Mouse (Mus musculus) retina, embryonic 14.5 days (tissue): ENCODE results near the gene Kif16b.

Source experiments
- DNase-seq: peaks from one replicate; pipeline ENCODE4 v3.0.0-alpha.2; 2015; ENCODE audit warnings: low spot score

Gene Kif16b

DNA sequence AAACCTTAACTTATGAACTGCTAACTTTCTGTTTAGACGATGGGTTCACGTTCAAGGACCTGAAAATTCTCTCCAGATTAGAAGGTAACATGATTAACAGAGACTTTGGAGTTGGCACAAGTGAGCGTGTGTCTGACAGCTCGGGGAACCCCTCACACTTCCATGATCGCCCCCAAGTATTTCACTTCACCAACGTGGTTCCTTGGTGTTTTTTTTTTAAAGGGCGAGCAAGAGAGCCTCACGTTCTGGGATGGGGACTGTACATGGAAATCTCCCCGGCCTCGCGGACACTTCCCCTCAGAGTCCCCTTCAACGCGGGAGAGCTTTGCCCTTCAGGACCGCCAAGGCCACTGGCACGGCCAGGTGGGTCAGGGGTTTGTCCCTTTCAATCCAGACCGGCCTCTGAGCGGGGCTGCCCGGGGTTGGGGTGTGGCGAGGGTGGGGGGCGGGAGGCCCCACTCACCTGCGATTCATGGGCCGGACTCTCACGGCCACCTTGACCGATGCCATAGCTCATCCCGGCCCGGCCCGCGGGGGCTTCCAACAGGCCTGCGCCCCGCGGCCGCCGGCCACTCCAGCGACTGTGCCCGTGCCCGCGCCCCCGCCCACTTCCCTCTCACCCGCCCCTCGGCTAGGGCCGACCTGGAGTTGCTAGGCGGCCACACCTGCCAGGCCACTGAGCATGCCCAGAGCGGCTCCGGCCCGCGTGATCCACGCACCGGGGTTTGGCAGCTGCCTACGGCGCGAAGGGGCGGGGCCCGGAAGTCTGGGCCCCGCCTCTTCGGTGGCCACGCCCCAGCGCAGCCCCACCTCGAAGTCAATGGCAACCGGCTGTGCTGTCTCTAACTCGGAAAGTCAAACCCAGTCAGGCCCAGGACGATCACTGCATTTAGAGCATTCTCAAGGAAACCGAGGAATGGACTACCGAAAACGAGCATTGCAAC, at the start of gene Kif16b:
TSS of gene Kif16b (minus strand) at position 670 of the 944 bp plus-strand sequence.
- peak; percentile 90 for DNase-seq

DNA sequence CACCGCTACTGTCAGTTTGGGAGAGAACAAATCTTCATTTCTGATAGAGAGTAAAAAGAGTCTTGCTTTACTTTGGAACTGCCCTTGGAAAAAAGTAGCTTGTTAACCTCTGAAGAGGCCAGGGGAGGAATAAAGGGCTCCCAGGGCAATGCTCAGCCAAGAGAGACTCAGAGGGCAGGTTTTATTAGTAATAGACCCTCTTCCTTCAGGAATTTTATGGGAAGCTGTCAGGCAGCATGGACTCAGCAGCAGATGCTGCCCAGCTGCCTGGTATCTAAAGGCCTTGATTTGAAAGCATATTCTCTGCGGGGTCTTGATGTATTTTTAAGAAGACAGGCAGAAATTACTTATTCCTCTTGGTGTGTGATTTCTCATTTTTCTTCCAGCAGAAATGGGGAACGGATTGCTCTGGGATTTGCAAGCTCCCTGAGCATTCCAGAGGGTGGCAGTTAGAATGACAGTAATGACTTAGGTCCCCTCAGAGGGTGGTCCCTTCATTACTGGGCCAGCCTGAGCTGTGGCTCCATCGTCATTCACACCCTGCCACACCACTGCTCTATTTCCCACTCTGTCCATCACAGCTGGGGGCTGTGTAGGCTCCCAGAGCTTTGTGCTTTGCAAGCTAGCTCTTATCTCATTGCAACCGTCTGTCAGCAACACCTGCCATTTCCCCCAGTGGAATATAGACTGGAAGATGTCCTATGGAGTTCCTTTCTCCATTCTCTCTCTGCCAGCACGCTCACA, 39.7 kb upstream of the Kif16b start:
- peak; percentile 50 for DNase-seq

- DNase-seq = no peak
Measured at GRCm38 (mm10) chr2:142930445-142930844, 29.1 kb upstream of the Kif16b start.

- no peak for DNase-seq
Measured at GRCm38 (mm10) chr2:142929226-142930112, 28.1 kb upstream of the Kif16b start.

DNA sequence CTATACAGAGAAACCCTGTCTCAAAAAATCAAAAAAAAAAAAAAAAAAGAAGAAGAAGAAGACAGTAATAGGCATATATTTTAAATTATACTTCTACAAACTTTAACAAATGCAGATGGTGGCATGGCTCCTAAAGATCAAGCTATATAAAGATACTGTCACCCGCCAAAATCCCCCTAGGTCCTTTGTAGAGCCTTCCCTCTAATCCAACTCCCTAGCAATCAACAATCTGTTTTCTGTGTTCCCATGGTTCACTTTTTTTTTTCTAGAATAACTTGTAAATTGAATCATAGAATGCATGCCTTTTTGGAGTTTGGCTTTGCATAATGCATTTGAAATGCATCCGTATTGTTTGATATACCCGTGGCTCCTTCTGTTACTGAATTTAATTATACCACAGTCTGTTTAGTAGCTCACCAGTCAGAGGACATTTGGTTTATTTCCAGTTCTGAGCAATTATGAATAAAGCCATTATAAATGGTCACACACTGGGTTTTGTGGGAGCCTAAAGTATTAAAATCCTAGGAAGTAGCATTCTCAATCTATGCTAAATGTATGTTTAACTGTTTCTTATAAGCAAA, 9.6 kb upstream of the Kif16b start:
- no peak for DNase-seq

- DNase-seq = peak; percentile 5
Measured at GRCm38 (mm10) chr2:142909213-142909612, 7.9 kb upstream of the Kif16b start.

DNA sequence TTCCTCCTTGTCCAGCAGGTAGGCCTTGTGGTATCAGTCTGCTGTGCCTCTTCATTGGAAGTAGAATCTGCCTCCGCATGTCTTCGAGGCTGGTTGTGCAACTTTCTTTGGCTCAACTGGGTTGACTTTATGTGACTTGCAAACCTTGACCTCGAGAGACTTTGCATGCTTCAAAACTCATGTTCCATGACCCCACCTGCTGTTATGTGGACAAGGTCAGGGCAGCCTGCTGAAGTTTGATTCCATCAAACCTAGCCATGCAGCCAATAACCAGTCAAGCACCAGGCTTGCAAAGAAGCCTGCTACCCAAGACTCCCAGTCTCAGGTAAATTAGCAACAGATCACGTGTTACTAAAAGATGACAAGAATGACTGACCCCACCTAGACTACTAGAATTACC, 5.7 kb upstream of the Kif16b start:
- peak; percentile 1 for DNase-seq

DNA sequence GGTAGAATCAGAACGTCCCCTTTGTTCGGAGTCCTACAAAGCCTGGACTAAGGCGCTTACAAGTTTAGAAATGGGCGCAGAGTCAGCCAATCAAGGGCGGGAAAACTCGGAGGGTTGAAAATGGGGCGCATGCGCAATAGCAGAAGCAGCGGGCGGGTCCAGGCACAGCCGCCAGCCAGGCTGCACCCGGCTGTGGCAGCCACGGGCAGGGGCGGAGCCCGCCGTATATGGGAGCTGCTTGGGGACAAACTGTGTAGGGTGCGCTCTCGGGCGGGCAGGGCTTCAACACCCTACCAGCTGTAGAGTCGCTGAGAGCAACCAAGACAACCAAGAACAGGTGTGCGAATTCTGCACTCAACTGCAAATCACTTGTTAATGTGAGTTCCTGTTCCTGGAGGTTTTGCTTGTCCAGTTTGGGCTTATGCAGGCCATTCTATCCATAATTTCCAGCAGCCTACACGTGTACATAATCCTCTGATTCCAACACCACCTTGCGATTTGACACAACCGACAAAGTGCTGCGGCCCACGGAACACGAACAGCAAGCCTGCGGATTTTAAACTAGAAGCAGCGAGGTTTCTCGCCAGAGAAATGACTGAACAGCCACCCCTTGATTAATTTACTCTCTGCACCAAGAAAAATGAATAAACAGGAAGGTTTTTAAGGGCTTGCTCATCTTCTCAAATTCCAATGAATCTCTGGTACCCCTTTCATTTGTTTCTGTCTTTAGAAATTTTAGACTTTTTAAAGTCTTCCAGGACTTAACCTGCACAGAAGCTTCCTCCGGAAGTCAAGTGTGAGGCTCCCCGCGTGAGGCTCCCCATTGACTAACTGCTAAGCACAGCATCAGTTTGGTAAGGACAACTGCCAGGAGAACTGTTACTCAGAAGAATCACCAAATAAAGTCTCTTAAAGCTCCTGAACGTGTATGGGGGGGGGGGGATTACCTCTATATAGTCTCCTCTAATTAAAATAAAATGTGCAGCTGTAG, 1.9 kb upstream of the Kif16b start:
- DNase-seq = peak; percentile 97

GRCm38 (mm10) chr2:142900120-142900861, 1.0 kb downstream of the Kif16b start:
- peak; percentile 7 for DNase-seq

DNA sequence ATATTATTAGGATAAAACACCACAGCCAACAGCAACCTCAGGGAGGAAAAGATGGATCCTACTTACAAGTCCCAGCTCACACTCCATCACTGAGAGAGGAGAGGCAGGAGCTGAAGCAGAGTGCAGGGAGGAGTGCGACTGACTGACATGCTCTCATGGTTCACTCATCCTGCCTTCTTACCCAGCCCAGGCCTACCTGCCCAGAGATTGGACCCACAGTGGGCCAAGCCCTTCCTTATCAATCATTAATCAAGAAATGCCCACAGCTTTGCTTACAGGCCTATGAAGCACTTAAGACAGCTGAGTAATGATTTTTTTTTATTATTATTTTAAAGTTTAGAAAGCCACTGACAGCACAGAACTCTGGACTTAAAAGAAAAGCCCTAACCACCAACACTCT, 7.6 kb downstream of the Kif16b start:
- DNase-seq = no peak

- DNase-seq = no peak
Measured at GRCm38 (mm10) chr2:142891283-142891682, 10.0 kb downstream of the Kif16b start.

DNA sequence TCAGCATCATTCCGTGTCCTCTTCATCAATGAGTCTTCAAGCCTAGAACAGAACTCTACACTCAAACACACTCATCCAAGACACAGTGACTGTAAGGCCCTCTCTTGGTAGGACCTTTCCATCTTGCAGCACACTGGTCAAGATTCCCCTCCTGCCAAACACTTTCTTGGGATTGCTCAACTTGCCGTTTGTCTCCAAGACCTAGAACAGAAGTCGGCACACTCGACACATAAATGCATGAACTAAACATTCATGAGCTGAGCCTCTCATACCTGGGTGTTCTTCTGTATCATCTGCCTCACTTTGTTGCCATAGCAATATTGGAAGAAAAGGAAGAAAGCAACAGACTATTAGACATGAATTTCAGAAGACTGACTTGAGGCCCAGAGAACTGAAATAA, 16.9 kb downstream of the Kif16b start:
- no peak for DNase-seq

DNA sequence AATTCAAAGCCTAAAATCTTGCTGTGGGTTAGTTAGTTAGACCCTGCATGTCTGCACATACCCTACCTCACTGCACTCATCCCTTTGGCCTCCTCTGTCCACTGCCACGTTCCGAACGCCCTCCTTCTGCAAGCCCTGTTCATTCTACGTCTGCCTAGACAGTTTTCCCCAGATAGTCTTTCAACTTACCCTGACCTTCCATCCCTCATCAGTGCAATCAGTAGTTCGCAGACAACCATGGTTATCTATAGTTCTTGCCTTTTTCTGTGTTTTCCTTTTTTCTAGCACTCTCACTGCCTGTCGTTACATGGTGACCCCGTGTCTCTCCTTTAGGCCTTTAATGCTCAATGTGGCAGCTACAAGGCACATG, 17.7 kb downstream of the Kif16b start:
- no peak for DNase-seq

DNA sequence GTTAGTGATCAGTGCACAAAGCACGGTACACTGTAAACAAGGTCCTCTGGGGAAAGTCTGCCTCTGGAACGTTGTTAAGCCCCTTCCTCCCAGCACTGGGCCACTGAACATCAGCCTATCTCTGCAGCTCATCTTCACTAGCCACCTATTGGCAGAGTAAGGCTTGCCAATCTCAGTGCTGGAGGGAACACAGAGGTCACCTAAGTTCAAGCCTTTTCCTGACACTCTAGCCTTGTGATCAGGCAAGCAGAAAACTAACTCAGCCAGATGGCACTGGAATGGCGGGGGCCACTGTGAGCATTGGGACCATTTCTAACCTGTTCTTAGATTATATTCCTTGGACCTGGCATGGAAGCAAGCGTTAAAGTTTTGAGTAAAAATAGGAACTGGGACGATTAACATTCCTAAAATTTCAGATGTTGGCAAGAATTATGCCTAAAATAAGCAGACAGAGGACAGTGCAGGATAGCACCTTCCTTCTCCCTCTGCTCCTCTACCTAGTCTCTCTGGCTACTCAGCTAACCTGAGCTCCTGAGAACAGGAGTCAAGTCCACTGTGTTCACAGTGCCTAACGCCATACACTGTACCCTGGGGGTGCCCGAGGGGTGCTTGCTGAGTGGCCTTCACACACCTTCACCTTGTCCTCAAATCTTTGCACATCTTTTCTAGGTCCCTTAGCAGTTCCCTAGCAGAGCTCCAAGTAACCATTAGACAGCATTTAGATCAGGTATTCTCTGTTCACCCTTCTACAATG, 18.3 kb downstream of the Kif16b start:
- peak; percentile 43 for DNase-seq

- DNase-seq = peak; percentile 39
Measured at GRCm38 (mm10) chr2:142882466-142882865, 18.9 kb downstream of the Kif16b start.

DNA sequence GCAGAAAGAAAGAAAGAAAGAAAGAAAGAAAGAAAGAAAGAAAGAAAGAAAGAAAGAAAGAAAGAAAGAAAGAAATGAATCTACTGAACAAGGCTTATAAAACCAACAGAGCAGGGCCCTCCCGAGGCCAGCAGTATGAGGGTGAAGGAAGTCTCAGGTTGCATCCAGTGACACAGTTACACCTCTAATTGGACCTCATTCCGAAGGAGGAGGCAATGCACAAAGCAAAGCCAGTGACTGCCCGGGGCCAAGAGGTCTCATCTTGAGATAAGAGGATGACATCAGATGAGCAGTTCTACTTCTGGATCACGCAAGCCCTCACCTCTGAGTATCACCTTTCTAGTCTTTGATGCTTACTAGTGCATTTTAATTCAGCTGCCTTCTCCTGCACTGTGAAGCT, 20.2 kb downstream of the Kif16b start:
- no peak for DNase-seq

DNA sequence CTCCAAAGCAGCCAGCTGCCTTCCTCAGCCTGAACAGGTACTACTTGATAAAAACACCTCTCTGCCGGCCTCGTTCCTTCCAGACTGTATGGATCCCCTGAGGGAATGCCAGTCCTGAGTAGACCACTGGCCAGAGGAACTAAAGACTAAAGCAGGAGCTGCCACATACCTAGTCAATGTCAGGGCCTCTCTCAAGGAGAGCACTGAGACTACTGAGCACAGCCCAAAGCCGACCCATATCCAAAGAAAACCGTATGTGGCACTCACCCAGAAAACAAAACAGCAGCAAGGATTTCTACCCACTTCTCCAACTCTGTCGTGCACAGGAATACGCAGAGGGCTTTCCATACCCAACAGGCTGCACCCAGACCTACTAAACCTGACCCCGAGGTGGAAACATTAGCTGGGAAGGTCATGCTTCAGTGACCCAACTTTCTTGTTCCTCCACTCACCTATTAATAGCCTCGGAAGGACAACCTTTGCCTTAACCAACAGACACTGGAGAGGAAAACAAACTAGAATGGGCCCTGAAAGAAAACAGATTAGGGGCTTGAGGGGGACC, 22.0 kb downstream of the Kif16b start:
- DNase-seq = no peak

DNA sequence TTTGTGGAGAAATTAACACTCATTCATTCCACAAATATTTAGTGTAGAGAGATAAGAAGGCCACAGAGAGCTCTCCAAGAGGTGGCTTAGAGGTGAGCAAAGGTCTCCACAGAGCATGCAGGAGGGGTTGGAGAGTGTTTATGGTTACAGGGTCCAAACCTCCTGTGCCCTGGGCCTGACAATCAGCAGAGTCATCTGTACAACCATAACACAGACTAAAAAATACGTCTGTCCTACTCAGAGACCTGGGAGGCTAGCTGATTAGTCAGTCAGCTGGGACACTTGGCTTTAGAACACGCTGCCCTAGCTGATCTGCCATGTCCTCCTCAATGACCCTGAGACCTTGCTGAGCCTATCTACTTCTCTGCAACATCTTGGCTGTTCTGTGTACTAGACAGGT, 24.7 kb downstream of the Kif16b start:
- no peak for DNase-seq

GRCm38 (mm10) chr2:142875936-142876335, 25.4 kb downstream of the Kif16b start:
- peak; percentile 37 for DNase-seq
